Mouse (Mus musculus): ENCODE measurements around the gene Tet3. TPM values are rescaled to one million over a fixed set of nuclear protein-coding genes. Genes with fewer than 3 reads are reported as not detected.

Tet3 gene
- polyA plus RNA-seq, 1 experiment: 9.4 TPM

GRCm38 (mm10) chr6:83478217-83478616 lies 19.3 kb upstream of the Tet3 start:
- DNase-seq (ENCODE audit: low spot score): no peak

GRCm38 (mm10) chr6:83475431-83475830 lies 16.5 kb upstream of the Tet3 start:
- DNase-seq (ENCODE audit: low spot score): no peak

- no peak for DNase-seq (ENCODE audit: low spot score)
These were observed 14.4 kb upstream of the Tet3 start for GRCm38 (mm10) chr6:83473240-83473639.

- no peak for DNase-seq (ENCODE audit: low spot score)
These were observed 12.9 kb upstream of the Tet3 start for GRCm38 (mm10) chr6:83471739-83472138.

- DNase-seq (ENCODE audit: low spot score): no peak
These were observed 5.1 kb upstream of the Tet3 start for GRCm38 (mm10) chr6:83464011-83464410.

- no peak for DNase-seq (ENCODE audit: low spot score)
These were observed 1.7 kb downstream of the Tet3 start for GRCm38 (mm10) chr6:83456984-83457810.

- peak; percentile 88 for DNase-seq (ENCODE audit: low spot score)
These were observed 2.5 kb downstream of the Tet3 start for GRCm38 (mm10) chr6:83456131-83456983.

GRCm38 (mm10) chr6:83455328-83456130 lies 3.4 kb downstream of the Tet3 start:
- no peak for DNase-seq (ENCODE audit: low spot score)

- DNase-seq (ENCODE audit: low spot score): no peak
These were observed 5.2 kb downstream of the Tet3 start for GRCm38 (mm10) chr6:83453706-83454105.

GRCm38 (mm10) chr6:83450451-83451303 lies 8.2 kb downstream of the Tet3 start:
- DNase-seq (ENCODE audit: low spot score): no peak

- DNase-seq (ENCODE audit: low spot score): no peak
These were observed 9.4 kb downstream of the Tet3 start for GRCm38 (mm10) chr6:83449440-83449839.

- no peak for DNase-seq (ENCODE audit: low spot score)
These were observed 10.0 kb downstream of the Tet3 start for GRCm38 (mm10) chr6:83448911-83449310.

GRCm38 (mm10) chr6:83447031-83447430 lies 11.9 kb downstream of the Tet3 start:
- no peak for DNase-seq (ENCODE audit: low spot score)

- no peak for DNase-seq (ENCODE audit: low spot score)
These were observed 13.1 kb downstream of the Tet3 start for GRCm38 (mm10) chr6:83445796-83446195.

- no peak for DNase-seq (ENCODE audit: low spot score)
These were observed 15.2 kb downstream of the Tet3 start for GRCm38 (mm10) chr6:83443441-83444340.

- no peak for DNase-seq (ENCODE audit: low spot score)
These were observed 16.2 kb downstream of the Tet3 start for GRCm38 (mm10) chr6:83442639-83443038.

- peak; percentile 90 for DNase-seq (ENCODE audit: low spot score)
These were observed 17.4 kb downstream of the Tet3 start for GRCm38 (mm10) chr6:83441259-83442061.

- DNase-seq (ENCODE audit: low spot score): no peak
These were observed 18.2 kb downstream of the Tet3 start for GRCm38 (mm10) chr6:83440510-83441258.

- no peak for DNase-seq (ENCODE audit: low spot score)
These were observed 18.7 kb downstream of the Tet3 start for GRCm38 (mm10) chr6:83440197-83440509.

Measured in urinary bladder, adult 2 months (tissue).